Mouse (Mus musculus) lung, embryonic 14.5 days (tissue): Measurements from ENCODE around the gene Akap8. TPM values are rescaled to one million over a fixed set of nuclear protein-coding genes. Genes with fewer than 3 reads are reported as not detected.
A peak's percentile ranks its signal among the peaks of the same experiment; 100 is the strongest.

Source experiments
- ATAC-seq: fragments of 200-750 bp; cut with Nextera tagmentation; 2 replicates; pipeline ENCODE4 v1.8.0; 2017; ENCODE audit warnings: mild to moderate bottlenecking, moderate TSS enrichment, moderate library complexity; ENCODE audit not compliant: insufficient read depth
- DNase-seq: peaks from one replicate; pipeline ENCODE4 v3.0.0-alpha.2; 2015
- H3K27ac ChIP-seq: fragments of 300-500 bp; sonication (generic); 2 replicates; pipeline ENCODE4 v1.5.1; 2014; ENCODE audit warnings: low read depth, mild to moderate bottlenecking, moderate library complexity
- H3K27me3 ChIP-seq: fragments of 300-500 bp; sonication (generic); 2 replicates; pipeline ENCODE4 v1.6.1; 2014; ENCODE audit warnings: low read length, control low read depth; ENCODE audit not compliant: insufficient read depth
- H3K36me3 ChIP-seq: fragments of 300-500 bp; sonication (generic); 2 replicates; pipeline ENCODE4 v1.6.1; 2014; ENCODE audit warnings: control low read depth; ENCODE audit not compliant: insufficient read depth
- H3K4me1 ChIP-seq: fragments of 300-500 bp; sonication (generic); 2 replicates; pipeline ENCODE4 v1.6.1; 2014; ENCODE audit warnings: antibody characterized with exemption, control low read depth; ENCODE audit not compliant: insufficient read depth
- H3K4me2 ChIP-seq: fragments of 300-500 bp; sonication (generic); 2 replicates; pipeline ENCODE4 v1.6.1; 2014; ENCODE audit warnings: mild to moderate bottlenecking
- H3K4me3 ChIP-seq: fragments of 300-500 bp; sonication (generic); 2 replicates; pipeline ENCODE4 v1.5.1; 2014; ENCODE audit warnings: low read depth, low read length
- H3K9ac ChIP-seq: fragments of 300-500 bp; sonication (generic); 2 replicates; pipeline ENCODE4 v1.6.1; 2014
- H3K9me3 ChIP-seq: fragments of 300-500 bp; sonication (generic); 2 replicates; pipeline ENCODE4 v1.6.1; 2016; ENCODE audit warnings: low read depth, low read length, control low read depth
- CTCF ChIP-seq: IDR thresholded peaks from 2 replicates; pipeline ENCODE4 v1.5.1; 2016; ENCODE audit warnings: antibody characterized with exemption, low read depth
- WGBS: fragments of 180-500 bp; shearing (Covaris S2); extraction: QIAGEN DNeasy Blood & Tissue Kit; methylation state at CpG from one replicate; pipeline ENCODE4 v1.1.7; 2014; 5-methylcytosine and 5-hydroxymethylcytosine counted together
- polyA plus RNA-seq: library from polyadenylated mRNA; unstranded; fragments of >200 nt; fragmentation: Nextera tagmentation; extraction: Ambion mirVana; gene quantifications from 2 replicates; pipeline ENCODE4 v1.2.1, GENCODE M21; 2014

The Akap8 gene
- polyA plus RNA-seq, 1 experiment from 2014 or later: 54.3 TPM

GRCm38 (mm10) chr17:32327501-32327900, 6.5 kb upstream of the Akap8 start:
- H3K4me1 ChIP-seq: no peaks in the 10 kb centered on the region
- DNase-seq (no peak), ATAC-seq (no peak)
- peaks cover 77% of the 10 kb centered on the region for H3K36me3 ChIP-seq
- TF ChIP-seq CTCF: no peak
- H3K9me3 ChIP-seq: no peaks in the 10 kb centered on the region
- no peak overlapping the region for H3K9ac ChIP-seq
- H3K27ac ChIP-seq: no peak overlapping the region
- H3K27me3 ChIP-seq: no peaks in the 10 kb centered on the region
- H3K4me3 ChIP-seq: no peak overlapping the region
- no peak overlapping the region for H3K4me2 ChIP-seq

DNA sequence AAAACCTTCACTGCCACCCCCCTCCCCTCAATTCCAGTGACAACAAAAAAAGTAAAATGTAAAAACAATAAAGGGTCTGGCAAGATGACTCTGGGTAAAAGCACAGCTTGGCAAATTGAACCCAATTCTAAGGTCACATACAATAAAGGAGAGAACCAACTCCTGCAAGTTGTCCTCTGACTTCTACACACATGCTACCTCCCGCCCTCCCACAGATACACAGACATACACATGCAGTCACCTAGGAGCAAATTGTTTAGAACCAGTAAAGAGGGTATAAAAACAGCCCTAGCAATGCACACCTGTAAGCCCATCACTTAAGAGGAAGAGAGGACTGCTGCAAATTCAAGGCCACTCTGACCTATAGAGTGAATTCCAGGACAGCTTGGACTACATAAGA, 1.8 kb upstream of the Akap8 start:
- no peak overlapping the region for H3K27ac ChIP-seq
- no peaks in the 10 kb centered on the region for H3K27me3 ChIP-seq
- no peaks in the 10 kb centered on the region for H3K9me3 ChIP-seq
- H3K4me2 ChIP-seq: no peak overlapping the region
- ATAC-seq: no peak
- no peak overlapping the region for H3K9ac ChIP-seq
- peaks cover 3% of the 10 kb centered on the region for H3K4me1 ChIP-seq
- WGBS: 86% methylated on average over 1 of the region's 1 CpGs
- no peak for TF ChIP-seq CTCF
- DNase-seq: no peak
- no peak overlapping the region for H3K4me3 ChIP-seq
- peaks cover 49% of the 10 kb centered on the region for H3K36me3 ChIP-seq

GRCm38 (mm10) chr17:32321836-32322235, 798 bp upstream of the Akap8 start:
- Histone ChIP-seq H3K9me3 (no peaks in the 10 kb centered on the region), H3K9ac (peak overlapping the region; percentile 74), H3K36me3 (peaks cover 53% of the 10 kb centered on the region), H3K27me3 (no peaks in the 10 kb centered on the region), H3K4me1 (peaks cover 3% of the 10 kb centered on the region), H3K4me2 (peak overlapping the region; percentile 95), H3K27ac (peak overlapping the region; percentile 97), H3K4me3 (peak overlapping the region; percentile 96)
- no peak for TF ChIP-seq CTCF
- WGBS: 8% methylated on average over 6 of the region's 6 CpGs
- no peak for ATAC-seq
- DNase-seq: no peak

DNA sequence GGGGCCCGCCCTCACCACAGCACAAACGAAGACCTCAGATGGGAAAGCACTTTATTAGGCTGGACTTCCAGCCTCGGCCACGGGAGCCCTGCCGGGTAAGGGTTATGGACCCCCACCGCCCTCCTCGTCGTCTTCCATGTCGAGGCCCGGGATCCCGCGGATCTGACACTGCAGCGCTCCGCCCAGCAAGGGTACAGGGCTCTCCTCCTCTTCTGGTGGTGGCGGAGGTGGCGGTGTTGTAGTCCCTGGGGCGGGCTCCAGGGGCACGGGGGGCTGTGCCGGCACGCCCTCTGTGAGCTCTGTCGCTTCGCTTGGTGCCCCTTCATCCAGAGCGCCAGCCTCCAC, 324 bp upstream of the Akap8 start:
- Histone ChIP-seq H3K36me3 (peaks cover 53% of the 10 kb centered on the region), H3K4me3 (peak overlapping the region; percentile 96), H3K4me2 (peak overlapping the region; percentile 95), H3K27ac (peak overlapping the region; percentile 97), H3K9ac (peak overlapping the region; percentile 74), H3K9me3 (no peaks in the 10 kb centered on the region), H3K27me3 (no peaks in the 10 kb centered on the region), H3K4me1 (peaks cover 3% of the 10 kb centered on the region)
- WGBS: under 1% methylated on average over 23 of the region's 23 CpGs
- TF ChIP-seq CTCF: peak; percentile 50; the same call in 1 of the 2 replicates
- ATAC-seq (peak; percentile 76), DNase-seq (no peak)

- Histone ChIP-seq H3K9ac (peak overlapping the region; percentile 86), H3K4me2 (peak overlapping the region; percentile 95), H3K9me3 (no peaks in the 10 kb centered on the region), H3K27ac (peak overlapping the region; percentile 97), H3K4me1 (peaks cover 3% of the 10 kb centered on the region), H3K27me3 (no peaks in the 10 kb centered on the region), H3K36me3 (peaks cover 53% of the 10 kb centered on the region), H3K4me3 (peak overlapping the region; percentile 96)
- under 1% methylated on average over 7 of the region's 7 CpGs for WGBS
- DNase-seq (peak; percentile 24), ATAC-seq (no peak)
- no peak for TF ChIP-seq CTCF
These were observed 1.1 kb downstream of the Akap8 start for GRCm38 (mm10) chr17:32319950-32320349.

- peaks cover 59% of the 10 kb centered on the region for H3K36me3 ChIP-seq
- ATAC-seq (no peak), DNase-seq (no peak)
- H3K9me3 ChIP-seq: no peaks in the 10 kb centered on the region
- H3K27ac ChIP-seq: no peak overlapping the region
- no peaks in the 10 kb centered on the region for H3K27me3 ChIP-seq
- H3K9ac ChIP-seq: no peak overlapping the region
- peaks cover 3% of the 10 kb centered on the region for H3K4me1 ChIP-seq
- TF ChIP-seq CTCF: no peak
- whole genome bisulfite sequencing: 86% methylated on average over 3 of the region's 3 CpGs
- no peak overlapping the region for H3K4me3 ChIP-seq
- H3K4me2 ChIP-seq: no peak overlapping the region
These were observed 3.3 kb downstream of the Akap8 start for GRCm38 (mm10) chr17:32317708-32318107.

GRCm38 (mm10) chr17:32317032-32317431, 4.0 kb downstream of the Akap8 start:
- Histone ChIP-seq H3K9me3 (no peaks in the 10 kb centered on the region), H3K27me3 (no peaks in the 10 kb centered on the region), H3K36me3 (peaks cover 65% of the 10 kb centered on the region), H3K4me2 (no peak overlapping the region), H3K27ac (no peak overlapping the region), H3K4me3 (no peak overlapping the region), H3K4me1 (peaks cover 2% of the 10 kb centered on the region), H3K9ac (no peak overlapping the region)
- 87% methylated on average over 8 of the region's 8 CpGs for whole genome bisulfite sequencing
- DNase-seq (no peak), ATAC-seq (no peak)
- TF ChIP-seq CTCF: no peak

DNA sequence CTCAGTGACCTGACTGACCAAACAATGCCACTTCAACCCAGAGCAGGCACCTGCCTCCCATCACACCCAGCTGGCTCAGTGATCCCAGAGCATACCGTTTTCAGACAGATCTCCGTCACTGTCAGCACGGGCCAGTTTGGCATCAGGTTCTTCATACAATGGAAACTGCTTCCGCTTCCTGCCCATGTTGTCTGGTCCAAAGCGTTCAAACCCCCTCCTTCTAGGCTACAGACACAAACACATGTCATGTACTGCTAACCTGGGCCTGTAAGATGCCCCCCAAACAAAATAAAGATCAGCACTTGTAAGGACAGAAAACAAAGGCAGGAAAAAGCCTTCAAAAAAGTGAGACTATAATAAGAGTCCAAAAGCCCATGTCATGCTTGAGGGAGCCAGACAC, 5.5 kb downstream of the Akap8 start:
- Histone ChIP-seq H3K9ac (no peak overlapping the region), H3K4me2 (no peak overlapping the region), H3K9me3 (no peaks in the 10 kb centered on the region), H3K27me3 (no peaks in the 10 kb centered on the region), H3K4me3 (no peak overlapping the region), H3K4me1 (no peaks in the 10 kb centered on the region; the same call in 1 of the 2 replicates), H3K27ac (no peak overlapping the region), H3K36me3 (peaks cover 80% of the 10 kb centered on the region)
- WGBS: 92% methylated on average over 5 of the region's 5 CpGs
- ATAC-seq (no peak), DNase-seq (no peak)
- TF ChIP-seq CTCF: no peak
